Mouse (Mus musculus) MEL (cell line): ENCODE measurements around the gene Tmtc2. TPM values are rescaled to one million over a fixed set of nuclear protein-coding genes. Genes with fewer than 3 reads are reported as not detected.

ENCODE experiments used
- DNase-seq: peaks from one replicate; pipeline ENCODE4 v3.0.0; 2011; ENCODE audit warnings: low read depth, low spot score
- H3K27ac ChIP-seq: 2 replicates; pipeline ENCODE4 v1.5.1; 2012; ENCODE audit warnings: low read depth, mild to moderate bottlenecking, control low read depth, low read length, moderate library complexity; ENCODE audit not compliant: control insufficient read depth
- H3K27me3 ChIP-seq, 2 experiments: fragments of 150-350 bp in 1 of 2; sonication (generic) in 1 of 2; 2 replicates each; pipeline ENCODE4 v1.6.1; 2012; ENCODE audit warnings: low read length in 2 of 2, mild to moderate bottlenecking in 2 of 2, improper control_type of control experiment in 1 of 2, moderate library complexity in 1 of 2; ENCODE audit not compliant: insufficient read depth in 2 of 2, control insufficient read depth in 1 of 2
- H3K36me3 ChIP-seq, 2 experiments: 2 replicates each; pipeline ENCODE4 v1.6.1; 2012 to 2014; ENCODE audit warnings: low read length in 2 of 2, improper control_type of control experiment in 1 of 2, inconsistent platforms in 1 of 2, mild to moderate bottlenecking in 1 of 2; ENCODE audit not compliant: insufficient read depth in 2 of 2, control insufficient read depth in 1 of 2
- H3K4me1 ChIP-seq, 2 experiments: fragments of 150-350 bp in 1 of 2; sonication (generic) in 1 of 2; 2 replicates each; pipeline ENCODE4 v1.6.1; 2012; ENCODE audit warnings: low read length in 2 of 2, improper control_type of control experiment in 1 of 2, mild to moderate bottlenecking in 1 of 2; ENCODE audit not compliant: insufficient read depth in 2 of 2, control insufficient read depth in 1 of 2
- H3K4me3 ChIP-seq, 2 experiments: fragments of 150-350 bp in 1 of 2; sonication (generic) in 1 of 2; 2 replicates each; pipeline ENCODE4 v1.5.1; 2012; ENCODE audit warnings: low read depth in 2 of 2, low read length in 2 of 2, mild to moderate bottlenecking in 2 of 2, moderate library complexity in 2 of 2, control low read depth in 1 of 2, improper control_type of control experiment in 1 of 2; ENCODE audit not compliant: control insufficient read depth in 1 of 2, insufficient read depth in 1 of 2
- H3K79me2 ChIP-seq: 2 replicates; pipeline ENCODE4 v1.6.1; 2012; ENCODE audit warnings: mild to moderate bottlenecking, low read length, moderate library complexity; ENCODE audit not compliant: control insufficient read depth, poor library complexity, insufficient read depth
- H3K9ac ChIP-seq: 2 replicates; pipeline ENCODE4 v1.6.1; 2012; ENCODE audit warnings: low read depth, mild to moderate bottlenecking, control low read depth, low read length, moderate library complexity; ENCODE audit not compliant: control insufficient read depth, poor library complexity, severe bottlenecking
- H3K9me3 ChIP-seq: fragments of 150-350 bp; sonication (generic); replicated peaks from 2 replicates; pipeline ENCODE4 v1.6.1; 2012; ENCODE audit warnings: mild to moderate bottlenecking, low read length, improper control_type of control experiment, moderate library complexity; ENCODE audit not compliant: insufficient read depth
- CHD2 ChIP-seq: IDR thresholded peaks from 2 replicates; pipeline ENCODE4 v1.6.1; 2011; ENCODE audit warnings: low read length, improper control_type of control experiment
- CTCF ChIP-seq, 3 experiments: IDR thresholded peaks in 2 of 3; conservative IDR thresholded peaks in 1 of 3; 2 replicates each; pipeline ENCODE4 v1.5.1; 2011 to 2012; ENCODE audit warnings: low read length in 3 of 3, low read depth in 2 of 3, mild to moderate bottlenecking in 2 of 3, improper control_type of control experiment in 1 of 3, inconsistent platforms in 1 of 3, mixed read lengths in 1 of 3, moderate library complexity in 1 of 3; ENCODE audit not compliant: control insufficient read depth in 1 of 3, insufficient read depth in 1 of 3, poor library complexity in 1 of 3, severe bottlenecking in 1 of 3
- ETS1 ChIP-seq: IDR thresholded peaks from 2 replicates; pipeline ENCODE4 v1.6.1; 2012; ENCODE audit warnings: low read depth, mild to moderate bottlenecking, inconsistent platforms, low read length, improper control_type of control experiment, moderate library complexity
- GATA1 ChIP-seq: IDR thresholded peaks from 2 replicates; pipeline ENCODE4 v1.6.1; 2011; ENCODE audit warnings: low read depth, low read length, improper control_type of control experiment
- HCFC1 ChIP-seq: IDR thresholded peaks from 2 replicates; pipeline ENCODE4 v1.6.1; 2012; ENCODE audit warnings: low read depth, mild to moderate bottlenecking, inconsistent platforms, low read length, improper control_type of control experiment, moderate library complexity
- MAZ ChIP-seq: IDR thresholded peaks from 2 replicates; pipeline ENCODE4 v1.6.1; 2012; ENCODE audit warnings: low read depth, mild to moderate bottlenecking, inconsistent platforms, low read length, improper control_type of control experiment
- MEF2A ChIP-seq: IDR thresholded peaks from 2 replicates; pipeline ENCODE4 v1.6.1; 2014; ENCODE audit warnings: low read depth, mild to moderate bottlenecking, inconsistent platforms, low read length, improper control_type of control experiment; ENCODE audit not compliant: poor library complexity, insufficient replicate concordance, severe bottlenecking; ENCODE audit errors: extremely low read depth
- MXI1 ChIP-seq: IDR thresholded peaks from 2 replicates; pipeline ENCODE4 v1.6.1; 2011; ENCODE audit warnings: mild to moderate bottlenecking, low read depth, low read length, improper control_type of control experiment
- MYB ChIP-seq: IDR thresholded peaks from 2 replicates; pipeline ENCODE4 v1.6.1; 2011; ENCODE audit warnings: mild to moderate bottlenecking, low read depth, low read length, improper control_type of control experiment
- POLR2A ChIP-seq, 2 experiments: IDR thresholded peaks; 2 replicates each; pipeline ENCODE4 v1.6.1; 2011 to 2012; ENCODE audit warnings: low read length in 2 of 2, mild to moderate bottlenecking in 2 of 2, control low read depth in 1 of 2, improper control_type of control experiment in 1 of 2, low read depth in 1 of 2, moderate library complexity in 1 of 2; ENCODE audit not compliant: control insufficient read depth in 1 of 2, insufficient read depth in 1 of 2, poor library complexity in 1 of 2
- RAD21 ChIP-seq: IDR thresholded peaks from 2 replicates; pipeline ENCODE4 v1.6.1; 2011; ENCODE audit warnings: mild to moderate bottlenecking, low read depth, low read length, improper control_type of control experiment
- SIN3A ChIP-seq: IDR thresholded peaks from 2 replicates; pipeline ENCODE4 v1.6.1; 2012; ENCODE audit warnings: low read length, improper control_type of control experiment, inconsistent platforms
- UBTF ChIP-seq: IDR thresholded peaks from 2 replicates; pipeline ENCODE4 v1.6.1; 2012; ENCODE audit warnings: low read depth, mild to moderate bottlenecking, inconsistent platforms, low read length, improper control_type of control experiment, moderate library complexity, borderline replicate concordance; ENCODE audit not compliant: insufficient read depth
- USF1 ChIP-seq: IDR thresholded peaks from 2 replicates; pipeline ENCODE4 v1.6.1; 2014; ENCODE audit warnings: low read depth, mild to moderate bottlenecking, inconsistent platforms, low read length, improper control_type of control experiment, moderate library complexity
- USF2 ChIP-seq, 2 experiments: IDR thresholded peaks; 2 replicates each; pipeline ENCODE4 v1.6.1; 2011 to 2012; ENCODE audit warnings: improper control_type of control experiment in 2 of 2, low read length in 2 of 2, borderline replicate concordance in 1 of 2, inconsistent platforms in 1 of 2, low read depth in 1 of 2, mild to moderate bottlenecking in 1 of 2; ENCODE audit not compliant: insufficient read depth in 1 of 2
- ZC3H11A ChIP-seq: IDR thresholded peaks from 2 replicates; pipeline ENCODE4 v1.6.1; 2012; ENCODE audit warnings: low read depth, mild to moderate bottlenecking, inconsistent platforms, low read length, improper control_type of control experiment
- ZKSCAN1 ChIP-seq: IDR thresholded peaks from 2 replicates; pipeline ENCODE4 v1.6.1; 2012; ENCODE audit warnings: low read depth, mild to moderate bottlenecking, inconsistent platforms, low read length, improper control_type of control experiment, moderate library complexity
- ZMIZ1 ChIP-seq: IDR thresholded peaks from 2 replicates; pipeline ENCODE4 v1.6.1; 2012; ENCODE audit warnings: low read depth, mild to moderate bottlenecking, inconsistent platforms, low read length, improper control_type of control experiment, moderate library complexity
- polyA plus RNA-seq, 2 experiments: library from polyadenylated mRNA; stranded (reverse) in 1 of 2; unstranded in 1 of 2; fragments of >175 nt in 1 of 2; fragments of >200 nt in 1 of 2; gene quantifications; 2 replicates each; pipeline versions ENCODE4 v1.2.1 to v1.2.4; 2012; ENCODE audit warnings: low replicate concordance in 2 of 2, low read depth in 1 of 2; ENCODE audit not compliant: insufficient read length in 2 of 2, insufficient read depth in 1 of 2, missing spikeins in 1 of 2
- total RNA-seq: library from RNA; depleted of rRNA; stranded (reverse); fragments of 300-350 nt; gene quantifications from 2 replicates; pipeline ENCODE4 v1.2.3, GENCODE M21; 2012

Tmtc2 gene
- total and polyA plus RNA-seq, 3 experiments, result not detected

DNA sequence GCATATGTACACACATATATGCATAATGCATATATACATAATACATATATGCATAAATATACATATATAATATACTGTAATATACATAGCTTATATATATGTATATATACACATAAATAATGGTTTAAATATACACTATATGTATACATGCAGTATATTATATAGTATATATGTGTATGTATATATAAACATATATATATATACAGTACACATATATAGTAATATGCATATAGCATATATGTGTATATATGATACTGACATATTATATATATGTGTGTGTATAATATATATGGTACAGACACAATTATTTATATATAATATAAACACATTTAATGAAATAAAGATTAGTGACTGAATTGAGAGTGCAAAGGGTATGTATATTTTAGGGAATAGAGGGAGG, 420.5 kb downstream of the Tmtc2 start:
- no peak for DNase-seq

DNA sequence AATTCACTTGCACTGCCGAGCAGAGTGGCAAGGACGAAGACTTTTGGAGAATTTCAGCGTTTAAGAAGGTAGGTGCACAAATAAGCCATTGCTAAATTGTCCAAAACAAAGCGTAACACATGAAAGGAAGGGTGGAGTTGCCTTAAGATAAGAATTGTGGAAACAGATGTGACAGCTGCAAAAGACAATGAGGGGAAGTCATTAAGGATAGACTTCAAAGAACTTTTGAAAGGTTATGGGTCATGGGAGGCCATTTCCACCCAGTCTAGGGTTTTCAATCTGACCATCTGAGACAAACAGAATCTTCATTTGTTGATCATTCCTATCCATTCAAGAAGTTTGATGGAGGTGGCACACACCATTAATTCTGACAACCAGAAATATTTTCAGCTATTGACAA, 429.9 kb downstream of the Tmtc2 start:
- TF ChIP-seq MYB (no peak), CHD2 (no peak), MAZ (no peak), ZMIZ1 (no peak), RAD21 (no peak), UBTF (no peak), SIN3A (no peak)
- H3K9ac ChIP-seq, result no peak overlapping the region

More for the DNA sequence above, 420.5 kb downstream of the Tmtc2 start:
- H3K9me3 ChIP-seq, result no peaks in the 10 kb centered on the region
- H3K79me2 ChIP-seq, result no peaks in the 10 kb centered on the region
- H3K36me3 ChIP-seq, result no peaks in the 10 kb centered on the region
- H3K27ac ChIP-seq, result no peak overlapping the region
- TF ChIP-seq ETS1 (no peak), USF2 (IDR thresholded peaks at IDR 0.05; ENCODE audit: borderline replicate concordance in 1 of 2, insufficient read depth in 1 of 2, low read depth in 1 of 2, low read length in 2 of 2) (no peak), ZKSCAN1 (no peak), MEF2A (no peak), ZC3H11A (no peak), CTCF (IDR thresholded peaks at IDR 0.05 in 2 of 3, conservative IDR thresholded peaks at IDR 0.05 in 1 of 3; ENCODE audit: control insufficient read depth in 1 of 3, insufficient read depth in 1 of 3, low read depth in 2 of 3, low read length in 3 of 3, poor library complexity in 1 of 3, severe bottlenecking in 1 of 3) (no peak), USF1 (no peak), HCFC1 (no peak), GATA1 (no peak), POLR2A (IDR thresholded peaks at IDR 0.05; ENCODE audit: control insufficient read depth in 1 of 2, insufficient read depth in 1 of 2, low read depth in 1 of 2, low read length in 2 of 2, poor library complexity in 1 of 2) (no peak), SIN3A (no peak), CHD2 (no peak), MXI1 (no peak)
- no peaks in the 10 kb centered on the region for H3K4me1 ChIP-seq
- no peak overlapping the region for H3K4me3 ChIP-seq
- H3K9ac ChIP-seq, result no peak overlapping the region
- no peaks in the 10 kb centered on the region for H3K27me3 ChIP-seq

More for the DNA sequence above, 429.9 kb downstream of the Tmtc2 start:
- no peaks in the 10 kb centered on the region for H3K79me2 ChIP-seq
- H3K36me3 ChIP-seq, result no peaks in the 10 kb centered on the region
- H3K4me3 ChIP-seq, result no peak overlapping the region
- no peaks in the 10 kb centered on the region for H3K4me1 ChIP-seq
- no peak overlapping the region for H3K27ac ChIP-seq
- H3K27me3 ChIP-seq, result no peaks in the 10 kb centered on the region
- DNase-seq, result no peak
- no peaks in the 10 kb centered on the region for H3K9me3 ChIP-seq
